Mouse (Mus musculus) forebrain, embryonic 16.5 days (tissue): ENCODE data around the gene Hfe. TPM values are rescaled to one million over a fixed set of nuclear protein-coding genes. Genes with fewer than 3 reads are reported as not detected.
A peak's percentile ranks its signal among the peaks of the same experiment; 100 is the strongest.
"Not testable (repeated sequence)": the region's sequence is repeated elsewhere in the genome, so short reads cannot be mapped to it uniquely, and the experiment has no call there.

ENCODE experiments used
- ATAC-seq: fragments of 200-750 bp; cut with Nextera tagmentation; 2 replicates; pipeline ENCODE4 v1.8.0; 2017; ENCODE audit warnings: mild to moderate bottlenecking, moderate library complexity
- H3K27ac ChIP-seq: fragments of 300-500 bp; sonication (generic); 2 replicates; pipeline ENCODE4 v1.5.1; 2014; ENCODE audit warnings: low read length, control low read depth
- H3K27me3 ChIP-seq: fragments of 300-500 bp; sonication (generic); replicated peaks from 2 replicates; pipeline ENCODE4 v1.6.1; 2014; ENCODE audit warnings: low read length; ENCODE audit not compliant: control insufficient read depth, insufficient read depth
- H3K36me3 ChIP-seq: fragments of 300-500 bp; sonication (generic); 2 replicates; pipeline ENCODE4 v1.6.1; 2014; ENCODE audit not compliant: control insufficient read depth, insufficient read depth
- H3K4me1 ChIP-seq: fragments of 300-500 bp; sonication (generic); replicated peaks from 2 replicates; pipeline ENCODE4 v1.6.1; 2014; ENCODE audit warnings: low read length; ENCODE audit not compliant: control insufficient read depth, insufficient read depth
- H3K4me2 ChIP-seq: fragments of 300-500 bp; sonication (generic); 2 replicates; pipeline ENCODE4 v1.6.1; 2014; ENCODE audit warnings: mild to moderate bottlenecking, low read length, control low read depth
- H3K4me3 ChIP-seq: fragments of 300-500 bp; sonication (generic); replicated peaks from 2 replicates; pipeline ENCODE4 v1.5.1; 2014; ENCODE audit warnings: mild to moderate bottlenecking, low read length, control low read depth
- H3K9ac ChIP-seq: fragments of 300-500 bp; sonication (generic); replicated peaks from 2 replicates; pipeline ENCODE4 v1.6.1; 2014; ENCODE audit warnings: low read depth, low read length, control low read depth
- H3K9me3 ChIP-seq: fragments of 300-500 bp; sonication (generic); 2 replicates; pipeline ENCODE4 v1.6.1; 2016; ENCODE audit warnings: low read length; ENCODE audit not compliant: control insufficient read depth
- WGBS: fragments of 180-500 bp; shearing (Covaris S2); extraction: QIAGEN DNeasy Blood & Tissue Kit; methylation state at CpG from one replicate; pipeline ENCODE4 v1.1.7; 2014; 5-methylcytosine and 5-hydroxymethylcytosine counted together
- polyA plus RNA-seq: library from polyadenylated mRNA; unstranded; fragments of >200 nt; fragmentation: Nextera tagmentation; extraction: Ambion mirVana; gene quantifications from 2 replicates; pipeline ENCODE4 v1.2.1, GENCODE M21; 2015

Gene Hfe
- polyA plus RNA-seq, 1 experiment from 2014 or later = 2.1 TPM

GRCm38 (mm10) chr13:23752067-23752741, 41.5 kb upstream of the Hfe start, which contains the start of gene Hist1h3b:
Hist1h3b (plus strand) TSS chr13:23752267.
- peak within 1 kb of the TSS; percentile 57 for H3K9ac ChIP-seq
- under 1% methylated on average over 15 of the region's 47 CpGs for WGBS
- not testable (repeated sequence) for H3K9me3 ChIP-seq, H3K27me3 ChIP-seq, H3K36me3 ChIP-seq
- peak within 1 kb of the TSS; percentile 74 for H3K4me2 ChIP-seq
- H3K4me1 ChIP-seq = peaks cover 12% of the 10 kb centered on the region
- peak within 1 kb of the TSS; percentile 96 for H3K27ac ChIP-seq
- H3K4me3 ChIP-seq = peak within 1 kb of the TSS; percentile 51
- peak; percentile 82 for ATAC-seq

- no peaks in the 10 kb centered on the region for H3K27me3 ChIP-seq
- H3K9me3 ChIP-seq = no peaks in the 10 kb centered on the region
- peak overlapping the region; percentile 74 for H3K4me2 ChIP-seq
- H3K9ac ChIP-seq = peak overlapping the region; percentile 57
- H3K4me1 ChIP-seq = peaks cover 14% of the 10 kb centered on the region
- peak overlapping the region; percentile 51 for H3K4me3 ChIP-seq
- no peaks in the 10 kb centered on the region for H3K36me3 ChIP-seq
- under 1% methylated on average over 11 of the region's 11 CpGs for WGBS
- ATAC-seq = no peak
- H3K27ac ChIP-seq = peak overlapping the region; percentile 96
These were observed 40.9 kb upstream of the Hfe start for GRCm38 (mm10) chr13:23751478-23751956.

- WGBS = under 1% methylated on average over 21 of the region's 47 CpGs
- Histone ChIP-seq H3K4me1 (peaks cover 14% of the 10 kb centered on the region), H3K4me3 (peak within 1 kb of the TSS; percentile 51), H3K9ac (peak within 1 kb of the TSS; percentile 57), H3K4me2 (peak within 1 kb of the TSS; percentile 74), H3K27ac (peak within 1 kb of the TSS; percentile 96)
- not testable (repeated sequence) for H3K36me3 ChIP-seq, H3K27me3 ChIP-seq, H3K9me3 ChIP-seq
- ATAC-seq = peak; percentile 50
These were observed 40.3 kb upstream of the Hfe start, which contains the start of gene Hist1h2ab for GRCm38 (mm10) chr13:23750839-23751477. Hist1h2ab (plus strand) TSS chr13:23751126.

- Histone ChIP-seq H3K9me3 (no peaks in the 10 kb centered on the region), H3K4me1 (peaks cover 14% of the 10 kb centered on the region), H3K27me3 (no peaks in the 10 kb centered on the region), H3K4me2 (no peak overlapping the region), H3K27ac (no peak overlapping the region), H3K36me3 (no peaks in the 10 kb centered on the region), H3K9ac (no peak overlapping the region), H3K4me3 (no peak overlapping the region)
- 95% methylated on average over 5 of the region's 5 CpGs for WGBS
- no peak for ATAC-seq
These were observed 39.0 kb upstream of the Hfe start for GRCm38 (mm10) chr13:23749563-23750121.

- Histone ChIP-seq H3K36me3 (no peaks in the 10 kb centered on the region), H3K9ac (no peak overlapping the region), H3K4me1 (peaks cover 14% of the 10 kb centered on the region), H3K9me3 (no peaks in the 10 kb centered on the region), H3K27ac (peak overlapping the region; percentile 75), H3K27me3 (no peaks in the 10 kb centered on the region), H3K4me3 (no peak overlapping the region), H3K4me2 (peak overlapping the region; percentile 17)
- WGBS = 9% methylated on average over 4 of the region's 4 CpGs
- no peak for ATAC-seq
These were observed 37.2 kb upstream of the Hfe start for GRCm38 (mm10) chr13:23747892-23748288.

- ATAC-seq = no peak
- WGBS = 2% methylated on average over 10 of the region's 13 CpGs
These were observed 36.6 kb upstream of the Hfe start for GRCm38 (mm10) chr13:23747081-23747891.

GRCm38 (mm10) chr13:23746201-23747080, 35.8 kb upstream of the Hfe start, which contains the start of gene Hist1h2bb:
Hist1h2bb (plus strand) TSS chr13:23746734.
- Histone ChIP-seq H3K27ac (peak within 1 kb of the TSS; percentile 96), H3K9ac (peak within 1 kb of the TSS; percentile 56), H3K4me3 (peak within 1 kb of the TSS; percentile 46), H3K4me2 (peak within 1 kb of the TSS; percentile 84)
- H3K4me1 ChIP-seq, H3K9me3 ChIP-seq, H3K36me3 ChIP-seq, H3K27me3 ChIP-seq: not testable (repeated sequence)
- peak; percentile 92 for ATAC-seq
- under 1% methylated on average over 38 of the region's 58 CpGs for WGBS

More at GRCm38 (mm10) chr13:23747081-23747891, 36.6 kb upstream of the Hfe start:
- H3K9me3 ChIP-seq = no peaks in the 10 kb centered on the region
- peak overlapping the region; percentile 84 for H3K4me2 ChIP-seq
- no peaks in the 10 kb centered on the region for H3K27me3 ChIP-seq
- peak overlapping the region; percentile 96 for H3K27ac ChIP-seq
- H3K4me1 ChIP-seq = peaks cover 12% of the 10 kb centered on the region
- H3K36me3 ChIP-seq = no peaks in the 10 kb centered on the region
- peak overlapping the region; percentile 49 for H3K9ac ChIP-seq
- peak overlapping the region; percentile 46 for H3K4me3 ChIP-seq

GRCm38 (mm10) chr13:23745381-23746161, 34.9 kb upstream of the Hfe start, which contains the start of gene Hist1h3c:
Hist1h3c (minus strand) TSS chr13:23745602.
- peaks cover 13% of the 10 kb centered on the region for H3K4me1 ChIP-seq
- WGBS = under 1% methylated on average over 24 of the region's 28 CpGs

More at GRCm38 (mm10) chr13:23745381-23746161, 34.9 kb upstream of the Hfe start, which contains the start of gene Hist1h3c:
- Histone ChIP-seq H3K4me3 (peak within 1 kb of the TSS; percentile 46), H3K9me3 (no peaks in the 10 kb centered on the region), H3K36me3 (no peaks in the 10 kb centered on the region), H3K9ac (peak within 1 kb of the TSS; percentile 56), H3K4me2 (peak within 1 kb of the TSS; percentile 84), H3K27me3 (no peaks in the 10 kb centered on the region), H3K27ac (peak within 1 kb of the TSS; percentile 96)
- ATAC-seq = peak; percentile 58
